Comparison of ENCODE assay signal across 25 mouse cellular contexts in the genomic region with DNA sequence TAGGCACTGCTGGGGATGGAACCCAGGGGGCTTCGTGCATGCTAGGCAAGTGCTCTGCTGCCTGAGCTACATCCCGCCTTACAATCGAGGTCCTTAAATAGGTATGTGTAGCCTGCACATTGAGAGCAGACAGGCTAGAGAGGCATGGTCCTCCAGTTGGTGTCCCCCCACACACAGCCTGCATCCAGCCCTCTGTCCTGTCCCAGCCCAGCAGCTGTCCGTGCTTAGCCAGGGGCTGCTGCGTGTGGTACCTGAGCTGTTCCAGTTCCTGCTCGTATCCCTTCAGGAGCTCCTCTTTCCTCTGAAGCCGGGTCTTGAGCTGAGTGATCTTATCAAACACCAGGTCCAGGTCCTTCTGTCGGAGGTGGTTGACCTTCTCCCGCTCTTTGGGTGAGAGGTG. TPM values are rescaled to one million over a fixed set of nuclear protein-coding genes. Genes with fewer than 3 reads are reported as not detected.
"Had no signal": no experiment of that assay in that cellular context is flagged by ENCODE, and none has a peak within 500 bp of the region (broad histone marks: within the 10 kb centered on the region; RNA-seq: fewer than 3 reads in every experiment).

No protein-coding gene starts in this region.

- H3K4me2 ChIP-seq: liver, embryonic 15.5 days; lung, embryonic 15.5 days; midbrain, embryonic 12.5 days; neural tube, embryonic 13.5 days; neural tube, embryonic 15.5 days had no signal

- H3K27me3 ChIP-seq: lung, embryonic 15.5 days; midbrain, embryonic 12.5 days; neural tube, embryonic 13.5 days; neural tube, embryonic 15.5 days had no signal

- H3K9ac ChIP-seq: liver, embryonic 15.5 days; liver, postnatal 0 days; lung, embryonic 15.5 days; midbrain, embryonic 12.5 days; neural tube, embryonic 13.5 days; neural tube, embryonic 15.5 days had no signal

- DNase-seq: liver, postnatal 0 days; lung, adult 2 months; lung, postnatal 14 days; lung, postnatal 36 days; midbrain, embryonic 14.5 days; retina, postnatal 1 day; right cerebral cortex, adult 18-20 months; right cerebral cortex, postnatal 25 days; right cerebral cortex, postnatal 4 days; spleen, adult 18-20 months; thymus, adult 18-20 months; thymus, postnatal 14 days; thymus, postnatal 36 days had no signal

- H3K36me3 ChIP-seq: liver, embryonic 15.5 days; lung, embryonic 15.5 days; midbrain, embryonic 12.5 days; neural tube, embryonic 13.5 days; neural tube, embryonic 15.5 days had no signal

- H3K4me3 ChIP-seq: liver, embryonic 15.5 days; lung, embryonic 15.5 days; midbrain, embryonic 12.5 days; neural tube, embryonic 13.5 days; neural tube, embryonic 15.5 days had no signal

- H3K27ac ChIP-seq: liver, embryonic 15.5 days; lung, embryonic 15.5 days; macrophage; midbrain, embryonic 12.5 days; neural tube, embryonic 13.5 days; neural tube, embryonic 15.5 days had no signal

- H3K9me3 ChIP-seq: liver, embryonic 15.5 days; lung, embryonic 15.5 days; midbrain, embryonic 12.5 days; neural tube, embryonic 13.5 days; neural tube, embryonic 15.5 days had no signal

- H3K4me1 ChIP-seq: liver, embryonic 15.5 days had no signal

- ATAC-seq: liver, postnatal 0 days; lung, postnatal 0 days had no signal

RNA-seq across cellular contexts. Expression of gene Ctrc, which starts 58.6 kb away (rescaled TPM):
- total RNA-seq: megakaryocyte progenitor cell, adult 5-6 weeks; midbrain, postnatal 0 days; monocyte, adult 5-6 weeks had no signal
- polyA plus RNA-seq: liver, embryonic 15.5 days; liver, postnatal 0 days; lung, adult 2 months; lung, embryonic 15.5 days; lung, postnatal 0 days; macrophage; midbrain, embryonic 12.5 days; midbrain, embryonic 14.5 days; midbrain, postnatal 0 days; neural tube, embryonic 11.5 days; neural tube, embryonic 13.5 days; neural tube, embryonic 15.5 days; stomach, embryonic 14.5 days had no signal
